Mouse (Mus musculus) embryonic fibroblast, embryonic 13.5 days (primary cell): ENCODE measurements around the gene Acadm.

Experiments
- CTCF ChIP-seq: IDR thresholded peaks from 2 replicates; pipeline ENCODE4 v1.5.1; 2011; ENCODE audit warnings: mild to moderate bottlenecking, control low read depth, low read length, moderate library complexity, borderline replicate concordance; ENCODE audit not compliant: insufficient read depth
- POLR2A ChIP-seq: IDR thresholded peaks from 2 replicates; pipeline ENCODE4 v1.6.1; 2011; ENCODE audit warnings: low read depth, mild to moderate bottlenecking, control low read depth, low read length, moderate library complexity

GRCm38 (mm10) chr3:153969451-153969850 is 25.0 kb upstream of the Acadm start:
- no peak for TF ChIP-seq CTCF
- no peak for TF ChIP-seq POLR2A
